Mouse (Mus musculus) mouse embryonic stem cell (cell line): ENCODE measurements around the gene Ubxn1.
"Not testable (repeated sequence)": the region's sequence is repeated elsewhere in the genome, so short reads cannot be mapped to it uniquely, and the experiment has no call there.

ENCODE experiments used
- in situ Hi-C, 2 experiments: fragments of 300-500 bp; cut with MboI; formaldehyde crosslinking; loops; 1 replicate in 1 of 2; 3 replicates in 1 of 2; pipeline ENCODE4 v1.14.3; 2019 to 2020; ENCODE audit warnings: low sequenced_read_pairs in 2 of 2, low pct_unique_long_range_greater_than_20kb in 1 of 2, mixed read lengths in 1 of 2; ENCODE audit not compliant: unreplicated experiment in 1 of 2

Gene Ubxn1

DNA sequence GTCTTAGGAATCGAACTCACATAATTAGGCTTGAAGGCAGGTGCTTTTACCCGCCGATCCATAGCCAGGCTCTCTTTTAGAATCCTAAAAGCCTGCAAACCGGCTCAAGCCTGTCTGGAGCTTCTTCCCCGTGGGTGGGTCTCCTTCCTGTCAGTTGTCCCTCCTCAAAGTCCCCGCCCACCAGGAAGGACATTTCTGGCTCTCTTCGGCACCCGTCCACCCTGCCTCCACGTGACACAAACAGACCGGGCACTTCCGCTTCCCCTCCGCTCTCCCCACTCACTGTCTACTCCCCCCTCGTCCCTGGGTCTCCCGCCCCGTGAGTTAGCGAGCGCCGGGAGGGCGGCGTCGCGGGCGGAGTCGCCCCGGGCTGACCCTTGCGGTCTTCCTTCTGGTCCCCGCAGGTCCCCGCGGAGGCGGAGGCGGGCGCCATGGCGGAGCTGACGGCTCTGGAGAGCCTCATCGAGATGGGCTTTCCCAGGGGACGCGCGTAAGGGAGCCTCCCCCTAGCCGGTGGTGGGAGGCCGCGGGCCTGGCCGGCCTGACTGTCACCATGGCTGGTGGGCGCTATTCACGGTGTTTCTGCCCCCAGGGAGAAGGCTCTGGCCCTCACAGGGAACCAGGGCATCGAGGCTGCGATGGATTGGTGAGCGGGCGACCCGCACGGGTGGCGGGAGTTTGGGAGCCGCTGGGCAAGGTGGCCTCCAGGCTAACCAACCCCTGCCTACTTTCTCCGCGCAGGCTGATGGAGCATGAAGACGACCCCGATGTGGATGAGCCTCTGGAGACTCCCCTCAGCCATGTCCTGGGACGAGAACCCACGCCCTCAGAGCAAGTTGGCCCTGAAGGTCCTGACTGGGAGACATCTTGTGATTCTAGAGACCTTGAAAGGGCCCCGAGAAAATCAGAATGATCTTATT lies at the start of gene Ubxn1:
Gene Ubxn1, plus strand, starts transcription at position 230 of the 920 bp plus-strand sequence.
- in situ Hi-C loops, result loop anchor here in 1 of 2 experiments (25.0 kb wide), 1 partner anchor 966 kb away; the partner anchor contains the start of gene Scgb2a2

DNA sequence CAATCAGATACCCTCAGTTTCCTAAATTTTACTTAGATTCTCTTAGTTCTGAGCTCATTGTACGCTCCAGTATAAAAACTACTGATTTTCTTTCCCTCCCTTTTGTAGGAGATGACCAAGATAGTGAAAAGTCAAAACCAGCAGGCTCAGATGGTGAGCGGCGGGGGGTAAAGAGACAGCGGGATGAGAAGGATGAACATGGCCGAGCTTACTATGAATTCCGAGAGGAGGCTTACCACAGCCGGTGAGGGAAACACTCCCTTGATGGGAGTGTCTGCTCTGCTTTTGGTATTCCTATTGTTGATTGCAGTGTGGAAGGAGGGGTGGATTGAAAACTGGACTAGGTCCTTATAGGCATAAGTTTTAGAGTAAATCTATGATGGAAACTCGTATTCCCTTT lies 48.6 kb upstream of the Ubxn1 start:
- in situ Hi-C loops, result no loop called here

DNA sequence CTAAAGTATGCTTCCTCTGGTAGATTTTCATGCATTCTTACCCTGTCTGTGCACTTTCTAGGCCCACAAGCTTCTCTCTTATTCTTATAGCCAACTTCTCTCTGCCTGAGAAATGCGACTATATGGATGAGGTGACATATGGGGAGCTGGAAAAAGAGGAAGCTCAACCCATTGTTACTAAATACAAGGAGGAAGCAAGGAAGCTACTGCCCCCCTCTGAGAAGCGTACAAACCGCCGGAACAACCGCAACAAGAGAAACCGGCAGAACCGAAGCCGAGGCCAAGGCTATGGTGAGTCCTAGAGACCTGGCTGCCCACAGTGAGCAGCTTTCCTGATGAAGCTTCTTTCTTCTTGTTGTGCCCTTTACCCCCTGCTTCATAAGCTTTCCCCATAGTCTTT lies 41.6 kb upstream of the Ubxn1 start, which contains the start of gene AC129217.1:
Gene AC129217.1, plus strand, starts transcription at position 114 of the 400 bp plus-strand sequence.
- in situ Hi-C loops, result no loop called here

DNA sequence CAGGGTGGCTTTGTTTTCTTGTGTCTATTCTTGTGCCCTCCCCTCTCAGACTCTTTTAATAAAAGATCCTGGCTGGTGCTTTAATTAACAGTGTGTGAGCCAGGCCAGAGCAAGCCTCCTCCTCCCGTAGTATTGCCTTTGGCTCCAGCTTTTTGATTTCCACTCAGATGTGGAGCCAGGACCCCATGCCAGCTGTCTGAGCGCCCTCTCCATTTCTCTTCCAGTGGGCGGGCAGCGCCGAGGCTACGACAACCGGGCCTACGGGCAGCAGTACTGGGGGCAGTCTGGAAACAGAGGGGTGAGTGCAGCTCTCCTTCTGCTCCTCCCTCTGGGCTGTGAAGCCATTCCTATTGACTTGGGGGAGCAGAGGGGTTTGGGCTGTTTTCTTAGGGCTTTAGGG lies 40.6 kb upstream of the Ubxn1 start:
- in situ Hi-C loops, result no loop called here

DNA sequence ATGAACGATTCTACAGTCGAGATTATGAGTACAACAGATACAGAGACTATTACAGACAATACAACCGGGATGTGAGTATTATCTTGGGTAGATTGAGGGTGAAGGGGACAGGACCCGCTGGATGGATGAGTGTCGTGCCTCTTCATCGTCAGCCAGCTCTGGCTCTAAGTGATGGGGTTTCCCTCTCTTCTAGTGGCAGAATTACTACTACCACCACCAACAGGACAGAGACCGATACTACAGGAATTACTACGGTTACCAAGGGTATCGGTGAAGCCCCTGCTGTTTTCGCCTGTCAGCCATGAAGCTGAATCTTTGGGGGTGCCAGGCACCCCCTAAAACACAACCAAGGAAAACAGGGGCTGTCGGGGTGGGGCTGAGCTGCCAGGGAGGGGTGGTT lies 40.0 kb upstream of the Ubxn1 start:
- in situ Hi-C loops, result no loop called here

DNA sequence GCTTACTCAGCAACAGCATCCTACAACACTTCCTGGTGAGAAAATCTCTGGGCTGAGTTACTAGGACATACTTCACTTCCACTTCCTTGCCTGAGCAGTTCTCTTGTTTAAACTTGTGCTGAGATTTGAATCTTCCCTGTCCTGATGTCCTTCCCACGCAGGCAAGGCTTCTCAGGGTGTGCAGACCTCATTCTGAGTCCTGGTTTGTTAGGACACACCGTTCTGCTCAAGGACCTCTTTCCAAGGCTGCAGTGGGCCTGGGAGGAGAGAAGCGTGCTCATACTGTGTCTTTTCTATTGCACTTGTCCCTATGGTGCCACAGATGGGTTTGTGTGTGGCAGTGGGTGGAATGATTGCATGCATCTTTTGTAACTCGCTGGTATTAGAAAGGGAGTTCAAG lies 38.3 kb upstream of the Ubxn1 start:
- in situ Hi-C loops, result no loop called here

DNA sequence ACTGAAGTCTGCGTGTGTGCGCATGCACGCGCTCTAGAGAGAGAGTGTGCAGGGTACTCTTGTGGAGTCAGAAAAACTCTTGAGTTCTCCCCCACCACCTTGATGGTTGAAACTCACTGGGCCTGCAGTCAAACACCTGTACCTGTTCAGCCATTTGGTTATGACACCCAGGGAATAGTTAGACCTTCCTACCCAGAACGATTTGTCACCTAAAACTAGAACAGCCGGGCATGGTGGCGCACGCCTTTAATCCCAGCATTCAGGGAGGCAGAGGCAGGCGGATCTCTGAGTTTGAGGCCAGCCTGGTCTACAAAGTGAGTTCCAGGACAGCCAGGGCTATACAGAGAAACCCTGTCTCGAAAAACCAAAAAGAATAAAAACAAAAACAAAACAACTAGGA lies 35.0 kb upstream of the Ubxn1 start:
- in situ Hi-C loops, result not testable (repeated sequence)

DNA sequence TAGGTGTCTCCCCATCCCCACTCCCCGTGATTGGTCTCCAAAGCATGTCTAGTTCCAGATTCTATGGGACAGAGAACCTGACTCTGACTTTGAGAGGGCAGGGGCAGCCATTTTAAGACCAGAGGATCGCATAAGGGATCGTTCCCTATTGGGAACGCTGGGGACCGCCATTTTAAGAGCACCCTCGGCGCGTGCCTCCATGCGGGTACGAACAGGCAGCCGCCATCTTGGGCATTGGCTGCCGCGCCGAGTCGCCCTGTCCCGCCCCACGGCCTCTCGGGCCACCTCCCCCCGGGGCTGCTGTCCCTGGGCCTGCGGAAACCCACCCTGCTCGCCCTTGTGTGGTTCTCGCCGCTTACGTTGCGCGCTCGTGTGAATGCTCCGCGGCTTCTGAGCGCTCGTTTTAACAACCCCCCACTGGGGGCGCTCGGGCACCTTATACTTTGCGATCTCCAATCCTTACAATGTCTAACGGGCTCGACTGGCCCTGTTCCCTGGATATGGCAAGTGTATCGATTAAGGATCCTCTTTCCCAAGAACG lies 34.0 kb upstream of the Ubxn1 start, which contains the start of gene Bscl2:
Gene Bscl2, plus strand, starts transcription at position 217 of the 541 bp plus-strand sequence.
- in situ Hi-C loops, result no loop called here

DNA sequence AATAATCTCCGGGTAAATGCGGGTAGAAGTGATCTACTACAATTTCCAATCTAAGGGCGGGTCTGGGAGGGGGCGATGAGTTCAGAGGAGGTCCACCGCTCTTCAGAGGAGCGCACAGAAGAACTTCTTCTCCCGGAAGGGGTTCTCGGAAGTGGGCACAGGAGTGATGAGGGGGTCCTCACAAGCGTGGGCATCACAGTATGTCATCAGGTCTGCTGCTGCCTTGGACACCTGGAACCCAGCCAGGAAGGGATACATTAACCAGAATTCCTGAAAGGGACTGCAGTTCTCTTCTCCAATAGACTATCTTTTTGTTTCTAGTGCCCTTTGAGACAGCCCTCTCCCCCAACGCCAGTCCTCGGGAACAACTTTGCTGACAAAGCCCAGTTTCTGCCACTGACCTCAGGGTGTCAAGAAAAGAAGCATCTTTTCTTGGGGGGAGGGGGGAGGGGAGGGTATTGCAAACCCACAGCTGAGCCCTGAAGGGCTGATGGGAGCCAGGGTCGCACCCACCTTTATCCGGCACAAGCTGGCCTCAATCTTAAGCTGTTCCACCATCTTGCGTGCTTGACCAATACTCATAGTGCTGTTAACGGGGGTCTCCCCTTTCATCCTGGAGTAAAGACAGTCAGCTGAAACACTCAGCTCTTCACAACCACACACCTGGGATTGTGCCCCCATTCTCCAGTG lies 33.1 kb upstream of the Ubxn1 start:
- in situ Hi-C loops, result no loop called here

DNA sequence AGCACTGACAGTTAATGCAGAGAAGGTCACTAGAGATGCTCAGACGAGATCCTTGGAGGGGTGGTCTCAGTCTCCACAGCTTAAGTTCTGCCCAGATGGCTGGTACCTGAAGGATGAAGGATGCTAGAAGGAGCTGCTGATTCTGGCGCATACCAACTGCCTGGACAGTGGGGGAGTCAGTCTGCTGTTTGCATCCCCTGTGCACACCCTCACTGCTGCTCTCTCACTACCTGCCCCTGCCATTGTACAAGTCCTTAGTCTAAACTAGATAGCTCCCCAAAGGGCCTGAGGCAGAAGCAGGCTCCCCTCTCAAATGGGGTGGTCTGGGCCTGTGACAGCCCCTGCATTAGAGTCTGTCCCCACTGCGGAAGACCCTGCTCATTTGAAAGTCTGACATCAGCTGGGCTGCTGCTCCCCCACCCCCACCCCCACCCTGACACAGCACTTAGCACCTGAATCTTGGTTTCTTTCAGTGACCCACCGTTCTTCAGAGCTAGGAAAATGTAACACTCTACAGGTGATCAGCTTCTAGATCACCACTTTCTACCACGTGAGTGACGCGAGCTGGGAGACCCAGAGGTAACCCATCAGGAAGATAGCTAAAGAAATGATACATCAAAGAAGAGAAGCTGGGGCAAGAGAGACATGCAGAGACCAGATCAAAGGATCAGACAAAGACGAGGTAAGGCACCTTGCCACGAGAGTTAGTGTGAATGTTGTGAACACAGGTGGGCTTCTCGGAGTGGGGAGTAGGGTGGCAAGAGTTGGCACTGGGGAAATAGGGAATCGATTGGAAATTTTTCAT lies 32.0 kb upstream of the Ubxn1 start, which contains the start of gene Gng3:
Gene Gng3, minus strand, starts transcription at position 92 of the 805 bp plus-strand sequence.
- in situ Hi-C loops, result no loop called here

DNA sequence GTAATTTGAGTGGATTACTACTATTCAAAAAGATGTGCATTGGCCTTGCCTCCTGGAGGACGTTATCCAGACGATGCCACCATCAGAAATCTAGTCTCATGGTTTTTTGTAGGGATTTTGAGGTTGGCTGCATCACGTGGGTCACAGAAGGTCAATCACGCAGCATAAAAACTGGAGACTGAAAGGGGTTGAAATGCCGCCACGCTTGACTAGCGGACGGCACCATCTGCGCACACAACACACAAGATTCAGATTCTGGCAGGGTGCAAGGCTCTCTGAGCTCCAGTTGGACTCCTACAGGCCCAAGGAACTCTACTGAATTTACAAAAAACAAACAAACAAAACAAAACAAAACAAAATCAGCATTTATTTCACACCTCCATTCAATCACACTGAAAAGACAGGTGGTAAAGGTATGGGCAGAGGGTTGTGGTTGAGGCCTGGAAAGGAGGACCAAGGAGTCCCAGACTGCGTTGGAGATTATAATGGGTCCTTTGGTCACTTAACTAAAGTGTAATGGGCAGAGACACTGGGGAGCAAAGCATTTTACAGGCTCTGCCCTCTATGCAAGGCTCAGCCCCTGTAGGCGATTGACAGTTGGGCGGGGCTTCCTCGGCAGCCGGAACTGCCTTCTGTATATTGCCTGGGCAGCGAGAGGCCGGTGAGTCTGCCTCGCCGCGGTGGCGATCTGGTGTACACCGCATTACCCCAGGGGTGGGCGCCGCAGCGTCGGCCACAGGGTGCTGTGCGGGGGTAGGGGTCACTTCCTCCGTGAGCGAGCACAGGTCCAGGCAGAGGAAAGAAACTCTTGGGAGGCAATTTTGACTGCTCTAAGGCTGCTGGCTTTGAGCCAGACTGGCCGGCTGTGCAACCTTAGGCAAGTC lies 31.1 kb upstream of the Ubxn1 start:
- in situ Hi-C loops, result no loop called here

DNA sequence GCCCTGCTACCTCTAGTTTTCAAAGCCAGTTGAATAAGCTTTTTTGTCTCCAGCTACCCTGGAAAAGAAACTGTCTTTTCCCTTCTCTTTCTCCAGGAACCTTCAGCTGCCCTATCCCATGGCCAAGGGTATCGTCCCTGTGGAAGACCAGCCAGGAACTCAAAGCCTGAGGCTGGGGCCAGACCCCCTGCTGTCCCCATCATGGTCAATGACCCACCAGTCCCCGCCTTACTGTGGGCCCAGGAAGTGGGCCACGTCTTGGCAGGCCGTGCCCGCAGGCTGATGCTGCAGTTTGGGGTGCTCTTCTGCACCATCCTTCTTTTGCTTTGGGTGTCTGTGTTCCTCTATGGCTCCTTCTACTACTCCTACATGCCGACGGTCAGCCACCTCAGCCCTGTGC lies 30.3 kb upstream of the Ubxn1 start:
- in situ Hi-C loops, result no loop called here

DNA sequence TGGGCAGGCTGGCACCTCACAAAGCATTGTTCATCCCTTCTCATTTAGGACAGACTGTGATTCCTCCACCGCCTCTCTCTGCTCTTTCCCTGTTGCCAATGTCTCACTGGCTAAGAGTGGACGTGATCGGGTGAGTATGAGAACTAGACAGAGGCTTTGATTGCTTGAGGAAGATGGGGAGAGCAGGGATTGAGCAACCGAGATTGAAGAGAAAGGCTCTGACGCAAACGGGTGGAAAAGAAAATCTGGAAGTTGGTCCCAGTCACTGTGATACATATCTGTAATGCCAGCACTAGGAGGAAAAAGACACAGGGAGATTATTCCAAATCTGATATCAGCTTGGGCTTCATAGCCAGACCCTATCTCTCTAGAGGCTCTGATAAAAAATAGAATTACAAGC lies 28.3 kb upstream of the Ubxn1 start:
- in situ Hi-C loops, result no loop called here

DNA sequence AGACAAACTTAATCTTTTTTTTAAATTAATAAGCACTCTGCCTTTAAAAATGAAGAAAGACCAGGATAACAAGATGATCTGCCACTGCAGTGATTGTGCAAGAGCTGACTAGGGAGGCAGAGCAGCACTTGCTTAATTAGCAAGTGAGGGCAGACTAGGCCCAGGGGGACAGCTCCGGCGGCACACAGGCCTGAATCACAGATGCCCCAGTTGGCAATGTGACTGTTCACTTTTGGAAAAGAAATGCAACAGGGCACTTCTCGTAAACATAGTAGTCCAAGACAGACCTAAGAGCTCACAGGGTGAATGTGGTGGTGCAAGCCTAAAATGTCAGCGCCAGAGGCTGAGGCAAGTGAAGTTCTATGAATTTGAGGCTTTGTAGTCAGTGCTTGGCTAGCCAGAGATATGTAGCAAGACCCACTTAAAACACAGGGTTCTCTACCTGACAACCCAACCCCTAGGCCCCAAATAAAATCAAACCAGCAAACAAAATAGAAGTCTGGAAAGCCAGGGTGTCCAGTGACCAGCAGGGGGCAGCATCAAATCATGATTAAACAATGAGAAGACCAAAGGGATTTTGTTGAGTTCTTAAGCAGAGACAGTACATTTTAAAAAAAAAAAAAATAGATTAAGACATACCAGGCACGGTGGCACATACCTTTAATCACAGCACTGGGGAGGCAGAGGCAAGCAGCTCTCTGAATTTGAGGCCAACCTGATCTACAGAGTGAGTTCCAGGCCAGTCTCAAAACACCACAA lies 26.7 kb upstream of the Ubxn1 start:
- in situ Hi-C loops, result no loop called here

DNA sequence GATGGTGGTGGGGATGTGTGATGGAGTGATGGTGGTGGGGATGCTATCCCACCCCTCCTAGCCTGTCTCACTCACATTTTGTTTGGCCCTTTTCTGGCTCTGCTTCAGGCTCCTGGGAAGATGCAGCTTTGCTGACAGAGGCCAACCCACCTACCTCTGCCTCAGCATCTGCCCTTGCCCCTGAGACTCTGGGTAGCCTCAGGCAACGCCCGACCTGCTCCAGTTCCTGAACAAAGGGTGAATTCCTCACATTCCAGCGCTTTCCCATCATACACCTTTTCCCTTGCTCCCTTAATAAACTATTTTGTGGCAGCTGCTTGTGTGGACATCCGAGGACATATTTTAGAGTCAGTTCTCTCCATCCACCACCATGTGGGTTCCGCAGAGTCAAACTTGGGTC lies 22.9 kb upstream of the Ubxn1 start:
- in situ Hi-C loops, result no loop called here

DNA sequence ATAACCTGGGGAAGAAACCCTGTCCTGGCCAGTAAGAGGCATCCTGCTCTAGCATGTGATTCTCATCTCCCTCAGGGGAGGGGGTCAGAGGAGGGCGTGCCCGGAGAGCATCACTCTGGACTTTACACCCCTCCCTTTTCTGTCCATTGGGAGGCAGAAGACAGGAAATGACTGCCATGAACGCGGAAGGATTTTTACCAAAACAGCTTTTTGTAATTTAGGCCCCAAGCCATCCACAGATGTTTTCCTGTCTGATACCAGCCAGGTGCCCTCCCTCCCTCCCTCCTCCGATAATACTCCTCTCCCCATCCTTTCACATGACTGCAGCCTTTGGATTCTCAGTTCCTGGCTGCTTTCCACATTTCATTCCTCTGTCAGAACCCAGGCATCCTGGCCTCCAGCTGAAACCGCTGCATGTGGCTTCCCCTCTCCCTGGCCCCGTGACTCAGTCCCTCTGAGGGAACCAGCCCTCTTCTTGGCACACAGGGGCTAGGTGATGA lies 20.8 kb upstream of the Ubxn1 start, which contains the start of gene Lrrn4cl:
Gene Lrrn4cl, plus strand, starts transcription at position 367 of the 500 bp plus-strand sequence.
- in situ Hi-C loops, result loop anchor here (5.0 to 25.0 kb wide), 2 partner anchors 262 to 987 kb away; partner anchors contain the start of gene Scgb2a2 (in 1 of the 2)
